Mouse (Mus musculus): ENCODE measurements at regions not wholly inside any gene's neighbourhood (a gene's known extent, or its start where the extent isn't known, plus 50 kb on each side); places are given as distances from the start of the nearest gene placed in this dataset.
A peak's percentile ranks its signal among the peaks of the same experiment; 100 is the strongest.

- 76% methylated on average over 12 of the region's 12 CpGs for WGBS
- H3K9ac ChIP-seq = no peak overlapping the region
- ATAC-seq (ENCODE audit: low FRiP score, low read depth) = no peak
- H3K36me3 ChIP-seq = no peaks in the 10 kb centered on the region
- H3K27me3 ChIP-seq = no peaks in the 10 kb centered on the region
- H3K4me3 ChIP-seq = no peak overlapping the region
- H3K27ac ChIP-seq (replicated peaks) = no peak overlapping the region
- no peaks in the 10 kb centered on the region for H3K4me1 ChIP-seq (replicated peaks)
- H3K9me3 ChIP-seq = no peaks in the 10 kb centered on the region
- H3K4me2 ChIP-seq = no peak overlapping the region
These were observed 77.1 kb downstream of the Utp18 start for GRCm38 (mm10) chr11:93808431-93808830.

GRCm38 (mm10) chr11:93807205-93807604 is 78.4 kb downstream of the Utp18 start:
- Histone ChIP-seq H3K9ac (no peak overlapping the region), H3K27me3 (no peaks in the 10 kb centered on the region), H3K9me3 (no peaks in the 10 kb centered on the region), H3K36me3 (no peaks in the 10 kb centered on the region), H3K4me2 (no peak overlapping the region), H3K27ac (replicated peaks) (no peak overlapping the region), H3K4me3 (no peak overlapping the region), H3K4me1 (replicated peaks) (no peaks in the 10 kb centered on the region)
- 92% methylated on average over 2 of the region's 2 CpGs for WGBS
- ATAC-seq (ENCODE audit: low FRiP score, low read depth) = no peak

DNA sequence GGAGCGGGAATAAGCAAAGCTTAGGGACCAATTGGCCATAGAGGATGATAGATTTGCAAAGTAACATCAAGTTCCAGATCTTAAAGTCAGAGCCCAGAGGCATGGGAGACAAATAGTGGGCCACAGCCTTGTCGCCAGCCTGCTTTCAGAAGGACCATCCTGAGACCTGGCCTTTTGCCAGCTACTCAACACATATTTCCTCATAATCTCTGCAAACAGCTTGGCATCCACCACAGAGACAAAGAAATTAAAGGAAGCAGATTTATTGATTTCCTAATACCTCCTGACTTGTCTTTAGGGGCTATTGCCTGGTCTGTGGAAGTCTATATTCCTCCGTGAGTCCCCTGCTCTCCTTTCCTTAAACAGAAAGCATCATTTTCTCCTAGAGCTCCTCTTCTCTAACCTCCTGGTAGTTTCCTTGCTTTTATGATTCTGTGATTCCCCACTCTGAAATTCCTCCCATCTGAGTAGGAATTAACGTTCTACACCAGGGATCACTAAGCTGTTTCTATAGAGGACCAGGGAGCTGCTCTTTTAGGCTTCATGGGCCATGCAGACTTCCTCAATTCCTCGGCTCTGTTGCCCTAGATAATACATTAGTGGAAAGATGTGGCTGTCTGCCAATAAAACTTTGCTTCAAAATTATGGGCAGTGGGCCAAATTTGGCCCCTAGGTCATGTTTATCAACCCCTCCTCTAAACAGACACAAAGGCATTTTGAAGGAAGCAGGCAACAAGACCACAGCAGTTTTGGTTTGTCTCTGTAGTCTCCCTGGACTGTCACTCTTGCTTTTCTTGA is 114.2 kb downstream of the Utp18 start:
- Histone ChIP-seq H3K9ac (no peak overlapping the region), H3K27ac (replicated peaks) (no peak overlapping the region)
- WGBS = 52% methylated on average over 5 of the region's 5 CpGs

DNA sequence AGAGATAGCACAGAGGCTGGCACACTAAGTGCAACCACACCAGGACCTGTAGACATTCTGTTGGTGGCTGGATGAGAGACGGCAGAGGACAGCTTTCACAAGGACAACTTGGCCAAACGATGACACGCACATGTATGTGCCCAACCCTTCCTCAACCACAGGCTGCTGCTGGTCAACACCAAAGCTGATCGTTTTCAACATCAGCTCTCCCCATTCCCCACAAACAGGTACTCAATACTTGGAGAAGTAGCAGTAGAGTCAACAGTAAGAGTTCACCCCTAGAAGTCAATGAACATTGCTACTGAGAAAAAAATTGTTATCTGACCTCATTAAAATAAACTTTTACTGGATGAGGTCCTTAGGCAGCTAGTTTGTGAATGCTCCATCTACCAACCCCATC is 119.6 kb downstream of the Utp18 start:
- H3K36me3 ChIP-seq = no peaks in the 10 kb centered on the region
- no peak for ATAC-seq (ENCODE audit: low FRiP score, low read depth)
- no peak overlapping the region for H3K27ac ChIP-seq (replicated peaks)
- H3K4me1 ChIP-seq (replicated peaks) = peaks cover 4% of the 10 kb centered on the region; the same call in 1 of the 2 replicates
- H3K4me2 ChIP-seq = no peak overlapping the region
- no peaks in the 10 kb centered on the region for H3K27me3 ChIP-seq
- H3K4me3 ChIP-seq = no peak overlapping the region
- H3K9ac ChIP-seq = no peak overlapping the region
- no peaks in the 10 kb centered on the region for H3K9me3 ChIP-seq
- WGBS = 96% methylated on average over 4 of the region's 4 CpGs

More for the DNA sequence above, 114.2 kb downstream of the Utp18 start:
- Histone ChIP-seq H3K4me2 (no peak overlapping the region), H3K9me3 (no peaks in the 10 kb centered on the region), H3K27me3 (no peaks in the 10 kb centered on the region), H3K36me3 (no peaks in the 10 kb centered on the region), H3K4me1 (replicated peaks) (0 out of 2 replicates have a peak, but pooled peaks cover 4% of the 10 kb centered on the region), H3K4me3 (no peak overlapping the region)
- no peak for ATAC-seq (ENCODE audit: low FRiP score, low read depth)

GRCm38 (mm10) chr11:93762832-93763530 is 122.6 kb downstream of the Utp18 start:
- ATAC-seq (ENCODE audit: low FRiP score, low read depth) = peak; percentile 69; the same call in 1 of the 2 replicates
- H3K4me3 ChIP-seq = peak overlapping the region; percentile 21

DNA sequence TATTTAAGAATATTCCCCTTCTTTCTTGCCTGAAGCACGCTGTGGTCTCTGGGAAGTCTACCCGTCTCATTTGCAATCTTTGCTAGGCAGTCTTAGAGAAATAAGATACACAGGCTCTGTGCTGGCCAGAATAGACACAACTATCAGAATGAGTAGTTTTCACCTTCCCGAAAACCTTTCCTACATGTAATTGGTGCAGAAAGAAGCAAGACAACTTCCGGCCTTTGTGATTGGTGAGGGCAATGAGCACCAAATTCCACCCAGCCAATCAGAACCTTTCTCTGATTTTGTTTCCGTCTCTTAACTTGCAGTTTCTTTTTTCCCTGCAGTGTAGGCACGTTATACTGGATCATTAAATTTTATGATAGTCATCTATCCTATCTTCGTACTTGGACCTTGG is 127.7 kb downstream of the Utp18 start:
- Histone ChIP-seq H3K36me3 (no peaks in the 10 kb centered on the region), H3K27me3 (no peaks in the 10 kb centered on the region), H3K27ac (replicated peaks) (no peak overlapping the region), H3K4me1 (replicated peaks) (no peaks in the 10 kb centered on the region), H3K9ac (no peak overlapping the region), H3K4me3 (no peak overlapping the region), H3K9me3 (no peaks in the 10 kb centered on the region), H3K4me2 (no peak overlapping the region)
- ATAC-seq (ENCODE audit: low FRiP score, low read depth) = no peak
- 88% methylated on average over 7 of the region's 7 CpGs for WGBS

More at GRCm38 (mm10) chr11:93762832-93763530, 122.6 kb downstream of the Utp18 start:
- peak overlapping the region; percentile 55 for H3K4me2 ChIP-seq
- H3K9ac ChIP-seq = no peak overlapping the region
- 18% methylated on average over 18 of the region's 18 CpGs for WGBS
- no peak overlapping the region for H3K27ac ChIP-seq (replicated peaks)
- H3K4me1 ChIP-seq (replicated peaks) = peaks cover 4% of the 10 kb centered on the region; the same call in 1 of the 2 replicates
- H3K36me3 ChIP-seq = no peaks in the 10 kb centered on the region
- H3K9me3 ChIP-seq = no peaks in the 10 kb centered on the region
- H3K27me3 ChIP-seq = no peaks in the 10 kb centered on the region

DNA sequence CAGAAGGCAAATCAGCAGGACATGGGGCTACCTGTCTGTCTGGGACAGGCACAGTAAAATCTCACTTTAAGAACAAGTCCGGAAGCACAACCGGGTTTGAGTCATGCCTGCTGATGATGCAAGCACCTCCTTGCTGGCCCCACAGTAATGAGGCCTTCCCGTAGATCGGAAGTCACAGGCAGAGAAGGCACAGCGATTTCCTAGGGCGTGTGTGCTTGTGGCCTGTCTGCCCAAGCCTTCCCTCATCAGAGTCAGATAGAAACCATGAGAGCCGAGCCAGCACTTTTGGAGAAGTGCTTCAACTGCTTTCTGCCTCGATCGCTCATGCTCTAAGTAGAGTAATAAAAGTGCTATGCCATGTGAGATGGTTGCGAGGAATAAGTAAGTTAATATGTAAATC is 148.9 kb downstream of the Utp18 start:
- Histone ChIP-seq H3K4me3 (no peak overlapping the region), H3K4me1 (replicated peaks) (no peaks in the 10 kb centered on the region), H3K27me3 (no peaks in the 10 kb centered on the region), H3K9ac (no peak overlapping the region), H3K36me3 (no peaks in the 10 kb centered on the region), H3K27ac (replicated peaks) (no peak overlapping the region), H3K9me3 (no peaks in the 10 kb centered on the region), H3K4me2 (no peak overlapping the region)
- 86% methylated on average over 10 of the region's 10 CpGs for WGBS
- ATAC-seq (ENCODE audit: low FRiP score, low read depth) = no peak

DNA sequence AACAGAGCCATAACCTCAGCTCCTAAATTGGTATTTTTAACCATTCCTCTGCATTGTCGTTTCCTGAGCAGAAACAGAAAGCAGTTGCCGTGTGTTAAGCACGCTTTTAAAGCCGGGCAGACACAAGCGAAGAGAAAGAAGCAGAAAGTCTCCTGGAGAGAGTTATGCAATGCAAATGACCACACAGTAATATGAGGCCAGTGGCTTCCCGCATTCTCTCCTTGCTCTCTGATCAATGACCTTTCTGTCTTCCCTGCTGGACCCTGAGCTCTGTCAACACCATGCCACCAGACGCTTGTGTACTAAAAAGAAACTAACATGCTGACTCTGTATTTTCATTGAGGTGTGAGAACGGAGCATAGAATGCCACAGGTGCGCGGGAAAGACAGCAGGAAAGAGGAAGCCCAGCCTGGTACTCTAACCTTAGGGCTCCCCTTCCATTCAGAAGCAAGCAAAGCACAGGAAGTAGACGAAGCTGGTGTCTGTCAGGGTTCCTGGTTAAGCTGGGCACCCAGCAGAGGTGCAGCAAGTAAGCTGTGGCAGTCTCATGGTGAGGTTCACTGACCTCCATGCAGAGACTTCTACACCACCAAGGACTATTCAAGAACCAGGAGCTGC is 151.9 kb downstream of the Utp18 start:
- no peak overlapping the region for H3K27ac ChIP-seq (replicated peaks)
- H3K9ac ChIP-seq = no peak overlapping the region
- H3K4me2 ChIP-seq = no peak overlapping the region
- WGBS = 46% methylated on average over 11 of the region's 11 CpGs
- ATAC-seq (ENCODE audit: low FRiP score, low read depth) = no peak
- H3K9me3 ChIP-seq = no peaks in the 10 kb centered on the region
- H3K4me1 ChIP-seq (replicated peaks) = no peaks in the 10 kb centered on the region
- no peaks in the 10 kb centered on the region for H3K36me3 ChIP-seq
- H3K27me3 ChIP-seq = no peaks in the 10 kb centered on the region
- H3K4me3 ChIP-seq = no peak overlapping the region

- H3K27ac ChIP-seq (replicated peaks) = no peak overlapping the region
- no peaks in the 10 kb centered on the region for H3K9me3 ChIP-seq
- no peak overlapping the region for H3K4me2 ChIP-seq
- H3K27me3 ChIP-seq = no peaks in the 10 kb centered on the region
- WGBS = 84% methylated on average over 9 of the region's 9 CpGs
- no peaks in the 10 kb centered on the region for H3K4me1 ChIP-seq (replicated peaks)
- ATAC-seq (ENCODE audit: low FRiP score, low read depth) = no peak
- no peak overlapping the region for H3K9ac ChIP-seq
- no peaks in the 10 kb centered on the region for H3K36me3 ChIP-seq
- H3K4me3 ChIP-seq = no peak overlapping the region
These were observed 156.4 kb downstream of the Utp18 start for GRCm38 (mm10) chr11:93729119-93729518.

GRCm38 (mm10) chr11:93725242-93725641 is 160.3 kb downstream of the Utp18 start:
- H3K9ac ChIP-seq = no peak overlapping the region
- WGBS = 58% methylated on average over 6 of the region's 6 CpGs
- 0 out of 2 replicates have a peak, but pooled peaks have one; percentile 30 for ATAC-seq (ENCODE audit: low FRiP score, low read depth)
- no peak overlapping the region for H3K4me2 ChIP-seq
- H3K4me1 ChIP-seq (replicated peaks) = no peaks in the 10 kb centered on the region
- no peak overlapping the region for H3K27ac ChIP-seq (replicated peaks)
- H3K4me3 ChIP-seq = no peak overlapping the region
- H3K27me3 ChIP-seq = no peaks in the 10 kb centered on the region
- H3K36me3 ChIP-seq = no peaks in the 10 kb centered on the region
- H3K9me3 ChIP-seq = no peaks in the 10 kb centered on the region

- no peak for ATAC-seq (ENCODE audit: low FRiP score, low read depth)
- no peak overlapping the region for H3K27ac ChIP-seq (replicated peaks)
- no peaks in the 10 kb centered on the region for H3K36me3 ChIP-seq
- WGBS = 52% methylated on average over 2 of the region's 2 CpGs
- H3K4me2 ChIP-seq = no peak overlapping the region
- no peaks in the 10 kb centered on the region for H3K9me3 ChIP-seq
- no peak overlapping the region for H3K4me3 ChIP-seq
- no peaks in the 10 kb centered on the region for H3K4me1 ChIP-seq (replicated peaks)
- no peak overlapping the region for H3K9ac ChIP-seq
- no peaks in the 10 kb centered on the region for H3K27me3 ChIP-seq
These were observed 166.4 kb downstream of the Utp18 start for GRCm38 (mm10) chr11:93719141-93719540.

GRCm38 (mm10) chr11:93709686-93710085 is 175.9 kb downstream of the Utp18 start:
- ATAC-seq (ENCODE audit: low FRiP score, low read depth) = no peak
- WGBS = 89% methylated on average over 4 of the region's 4 CpGs
- H3K9me3 ChIP-seq = no peaks in the 10 kb centered on the region

More at GRCm38 (mm10) chr11:93709686-93710085, 175.9 kb downstream of the Utp18 start:
- no peak overlapping the region for H3K4me3 ChIP-seq
- no peak overlapping the region for H3K27ac ChIP-seq (replicated peaks)
- no peak overlapping the region for H3K4me2 ChIP-seq
- no peaks in the 10 kb centered on the region for H3K27me3 ChIP-seq
- H3K36me3 ChIP-seq = no peaks in the 10 kb centered on the region
- no peak overlapping the region for H3K9ac ChIP-seq
- no peaks in the 10 kb centered on the region for H3K4me1 ChIP-seq (replicated peaks)
